Mouse (Mus musculus) embryonic facial prominence, embryonic 12.5 days (tissue): ENCODE results near the gene Tmed9. TPM values are rescaled to one million over a fixed set of nuclear protein-coding genes. Genes with fewer than 3 reads are reported as not detected.

Experiments
- ATAC-seq: fragments of 200-750 bp; cut with Nextera tagmentation; 2 replicates; pipeline ENCODE4 v1.8.0; 2017; ENCODE audit not compliant: insufficient number of reproducible peaks, insufficient read depth, low FRiP score, low TSS enrichment
- H3K27ac ChIP-seq: fragments of 300-500 bp; sonication (generic); 2 replicates; pipeline ENCODE4 v1.5.1; 2016; ENCODE audit warnings: mild to moderate bottlenecking
- H3K27me3 ChIP-seq: fragments of 300-500 bp; sonication (generic); 2 replicates; pipeline ENCODE4 v1.6.1; 2016; ENCODE audit warnings: mild to moderate bottlenecking, moderate library complexity
- H3K36me3 ChIP-seq: fragments of 300-500 bp; sonication (generic); 2 replicates; pipeline ENCODE4 v1.6.1; 2016; ENCODE audit warnings: mild to moderate bottlenecking
- H3K4me1 ChIP-seq: fragments of 300-500 bp; sonication (generic); 2 replicates; pipeline ENCODE4 v1.6.1; 2016
- H3K4me2 ChIP-seq: fragments of 300-500 bp; sonication (generic); replicated peaks from 2 replicates; pipeline ENCODE4 v1.6.1; 2016; ENCODE audit warnings: mild to moderate bottlenecking, moderate library complexity
- H3K4me3 ChIP-seq: fragments of 300-500 bp; sonication (generic); 2 replicates; pipeline ENCODE4 v1.5.1; 2016; ENCODE audit warnings: mild to moderate bottlenecking
- H3K9ac ChIP-seq: fragments of 300-500 bp; sonication (generic); 2 replicates; pipeline ENCODE4 v1.6.1; 2016; ENCODE audit warnings: mild to moderate bottlenecking, moderate library complexity
- H3K9me3 ChIP-seq: fragments of 300-500 bp; sonication (generic); 2 replicates; pipeline ENCODE4 v1.6.1; 2016; ENCODE audit warnings: mild to moderate bottlenecking, moderate library complexity
- WGBS: fragments of 180-500 bp; shearing (Covaris S2); methylation state at CpG from one replicate; pipeline ENCODE4 v1.1.7; 2016; 5-methylcytosine and 5-hydroxymethylcytosine counted together
- polyA plus RNA-seq: library from polyadenylated mRNA; unstranded; fragments of >200 nt; fragmentation: Nextera tagmentation; extraction: Ambion mirVana; gene quantifications from 2 replicates; pipeline ENCODE4 v1.2.1, GENCODE M21; 2016

The Tmed9 gene
- polyA plus RNA-seq = 120 and 127 TPM in 2 replicates

GRCm38 (mm10) chr13:55573432-55573831 is at the start of gene Tmed9:
TSS of gene Tmed9 (plus strand) at chr13:55573732.
- H3K36me3 ChIP-seq = no peaks in the 10 kb centered on the region
- 96% methylated on average over 2 of the region's 2 CpGs for WGBS
- no peak for ATAC-seq

GRCm38 (mm10) chr13:55523951-55524600 is 49.5 kb upstream of the Tmed9 start:
- Histone ChIP-seq H3K36me3 (peaks cover under 1% of the 10 kb centered on the region; the same call in 1 of the 2 replicates), H3K27ac (no peak overlapping the region), H3K4me1 (no peaks in the 10 kb centered on the region), H3K9me3 (no peaks in the 10 kb centered on the region), H3K9ac (no peak overlapping the region), H3K4me3 (no peak overlapping the region), H3K27me3 (no peaks in the 10 kb centered on the region), H3K4me2 (no peak overlapping the region)
- WGBS = 88% methylated on average over 23 of the region's 23 CpGs
- ATAC-seq = no peak

More at GRCm38 (mm10) chr13:55573432-55573831, at the start of gene Tmed9:
- Histone ChIP-seq H3K9me3 (no peaks in the 10 kb centered on the region), H3K4me3 (no peak within 1 kb of the TSS), H3K9ac (no peak within 1 kb of the TSS), H3K27ac (no peak within 1 kb of the TSS), H3K27me3 (no peaks in the 10 kb centered on the region), H3K4me1 (peaks cover 16% of the 10 kb centered on the region), H3K4me2 (no peak within 1 kb of the TSS)

- H3K27ac ChIP-seq = no peak overlapping the region
- 80% methylated on average over 16 of the region's 16 CpGs for WGBS
- H3K4me1 ChIP-seq = no peaks in the 10 kb centered on the region
- no peak overlapping the region for H3K9ac ChIP-seq
- ATAC-seq = no peak
- H3K27me3 ChIP-seq = no peaks in the 10 kb centered on the region
- H3K4me3 ChIP-seq = no peak overlapping the region
- no peak overlapping the region for H3K4me2 ChIP-seq
- H3K9me3 ChIP-seq = no peaks in the 10 kb centered on the region
- peaks cover 18% of the 10 kb centered on the region for H3K36me3 ChIP-seq
Measured at GRCm38 (mm10) chr13:55525733-55526553, 47.6 kb upstream of the Tmed9 start.

GRCm38 (mm10) chr13:55527212-55527611 is 46.3 kb upstream of the Tmed9 start:
- no peak overlapping the region for H3K27ac ChIP-seq
- WGBS = 86% methylated on average over 16 of the region's 16 CpGs
- H3K36me3 ChIP-seq = peaks cover 30% of the 10 kb centered on the region
- H3K4me3 ChIP-seq = no peak overlapping the region
- H3K9ac ChIP-seq = no peak overlapping the region
- H3K4me2 ChIP-seq = no peak overlapping the region
- H3K9me3 ChIP-seq = no peaks in the 10 kb centered on the region
- ATAC-seq = no peak
- H3K4me1 ChIP-seq = no peaks in the 10 kb centered on the region
- H3K27me3 ChIP-seq = no peaks in the 10 kb centered on the region

- Histone ChIP-seq H3K27ac (no peak overlapping the region), H3K36me3 (peaks cover 38% of the 10 kb centered on the region), H3K9me3 (no peaks in the 10 kb centered on the region), H3K9ac (no peak overlapping the region), H3K4me2 (no peak overlapping the region), H3K4me3 (no peak overlapping the region), H3K27me3 (no peaks in the 10 kb centered on the region), H3K4me1 (no peaks in the 10 kb centered on the region)
- 81% methylated on average over 18 of the region's 18 CpGs for WGBS
- no peak for ATAC-seq
Measured at GRCm38 (mm10) chr13:55527834-55528772, 45.4 kb upstream of the Tmed9 start.

GRCm38 (mm10) chr13:55529198-55529915 is 44.2 kb upstream of the Tmed9 start, which contains the start of gene Dok3:
TSS of gene Dok3 (minus strand) at chr13:55529296.
- ATAC-seq = no peak
- Histone ChIP-seq H3K4me3 (no peak within 1 kb of the TSS), H3K9me3 (no peaks in the 10 kb centered on the region), H3K4me1 (no peaks in the 10 kb centered on the region), H3K4me2 (no peak within 1 kb of the TSS), H3K27me3 (no peaks in the 10 kb centered on the region), H3K9ac (no peak within 1 kb of the TSS), H3K27ac (no peak within 1 kb of the TSS), H3K36me3 (peaks cover 50% of the 10 kb centered on the region)
- 75% methylated on average over 8 of the region's 8 CpGs for WGBS

GRCm38 (mm10) chr13:55535191-55535590 is 38.3 kb upstream of the Tmed9 start:
- H3K36me3 ChIP-seq = peaks cover 72% of the 10 kb centered on the region
- no peaks in the 10 kb centered on the region for H3K27me3 ChIP-seq
- H3K4me1 ChIP-seq = peaks cover 10% of the 10 kb centered on the region; the same call in 1 of the 2 replicates
- H3K4me3 ChIP-seq = peak overlapping the region; percentile 96
- 96% methylated on average over 15 of the region's 15 CpGs for WGBS
- no peaks in the 10 kb centered on the region for H3K9me3 ChIP-seq
- no peak overlapping the region for H3K27ac ChIP-seq
- H3K9ac ChIP-seq = peak overlapping the region; percentile 87; the same call in 1 of the 2 replicates
- ATAC-seq = no peak
- peak overlapping the region; percentile 96 for H3K4me2 ChIP-seq

GRCm38 (mm10) chr13:55535796-55536193 is 37.7 kb upstream of the Tmed9 start:
- H3K36me3 ChIP-seq = peaks cover 72% of the 10 kb centered on the region
- peak; percentile 7; the same call in 1 of the 2 replicates for ATAC-seq
- H3K9ac ChIP-seq = peak overlapping the region; percentile 87
- peak overlapping the region; percentile 96 for H3K4me3 ChIP-seq
- 20% methylated on average over 17 of the region's 17 CpGs for WGBS
- peak overlapping the region; percentile 96 for H3K4me2 ChIP-seq
- no peaks in the 10 kb centered on the region for H3K9me3 ChIP-seq
- peaks cover 10% of the 10 kb centered on the region; the same call in 1 of the 2 replicates for H3K4me1 ChIP-seq
- no peak overlapping the region for H3K27ac ChIP-seq
- H3K27me3 ChIP-seq = no peaks in the 10 kb centered on the region

GRCm38 (mm10) chr13:55536194-55537175 is 37.0 kb upstream of the Tmed9 start, which contains the start of gene Ddx41:
TSS of gene Ddx41 (minus strand) at chr13:55536658.
- Histone ChIP-seq H3K9ac (peak within 1 kb of the TSS; percentile 87), H3K4me2 (peak within 1 kb of the TSS; percentile 96), H3K27me3 (no peaks in the 10 kb centered on the region), H3K9me3 (no peaks in the 10 kb centered on the region), H3K27ac (peak within 1 kb of the TSS; percentile 70), H3K4me1 (peaks cover 10% of the 10 kb centered on the region; the same call in 1 of the 2 replicates), H3K4me3 (peak within 1 kb of the TSS; percentile 96), H3K36me3 (peaks cover 74% of the 10 kb centered on the region)
- under 1% methylated on average over 70 of the region's 70 CpGs for WGBS
- ATAC-seq = peak; percentile 93

GRCm38 (mm10) chr13:55540933-55541332 is 32.6 kb upstream of the Tmed9 start:
- WGBS = 88% methylated on average over 2 of the region's 2 CpGs
- no peak for ATAC-seq
- H3K9me3 ChIP-seq = no peaks in the 10 kb centered on the region
- H3K36me3 ChIP-seq = peaks cover 81% of the 10 kb centered on the region
- no peaks in the 10 kb centered on the region for H3K27me3 ChIP-seq
- H3K9ac ChIP-seq = no peak overlapping the region
- peaks cover 3% of the 10 kb centered on the region; the same call in 1 of the 2 replicates for H3K4me1 ChIP-seq
- H3K27ac ChIP-seq = no peak overlapping the region
- H3K4me2 ChIP-seq = no peak overlapping the region
- H3K4me3 ChIP-seq = no peak overlapping the region
